Mouse (Mus musculus) frontal cortex, postnatal 14 days (tissue): Measurements from ENCODE around the gene 4921511M17Rik.
"Not testable (repeated sequence)": the region's sequence is repeated elsewhere in the genome, so short reads cannot be mapped to it uniquely, and the experiment has no call there.

ENCODE experiments used
- DNase-seq, 2 experiments: peaks; one replicate each; pipeline ENCODE4 v3.0.0; 2022; ENCODE audit warnings: low spot score in 2 of 2

4921511M17Rik gene

GRCm38 (mm10) chrX:154033727-154034126 is at the start of gene 4921511M17Rik:
Gene 4921511M17Rik, minus strand, starts transcription at chrX:154033827.
- not testable (repeated sequence) for DNase-seq

DNA sequence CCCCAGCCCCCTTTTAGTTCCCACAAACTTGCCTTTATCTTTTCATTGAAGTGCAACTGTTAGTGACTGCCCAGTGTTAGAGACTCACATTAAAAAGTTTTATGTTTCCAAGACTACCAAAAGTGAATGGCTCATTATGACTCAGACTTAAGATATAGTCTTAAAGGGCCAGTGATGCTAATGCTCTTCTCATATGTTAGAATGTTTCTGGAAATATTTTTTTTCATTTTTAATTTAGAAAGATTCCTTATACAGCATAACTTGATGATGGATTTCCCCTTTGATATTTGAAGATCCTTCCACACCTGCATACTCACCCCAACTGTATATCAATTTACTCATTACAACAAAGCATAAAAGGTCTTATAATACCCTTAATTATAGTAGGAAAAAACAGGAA is 21.3 kb upstream of the 4921511M17Rik start, which contains the start of gene Gm10057:
TSS of gene Gm10057 (minus strand) at position 101 of the 400 bp plus-strand sequence.
- not testable (repeated sequence) for DNase-seq

DNA sequence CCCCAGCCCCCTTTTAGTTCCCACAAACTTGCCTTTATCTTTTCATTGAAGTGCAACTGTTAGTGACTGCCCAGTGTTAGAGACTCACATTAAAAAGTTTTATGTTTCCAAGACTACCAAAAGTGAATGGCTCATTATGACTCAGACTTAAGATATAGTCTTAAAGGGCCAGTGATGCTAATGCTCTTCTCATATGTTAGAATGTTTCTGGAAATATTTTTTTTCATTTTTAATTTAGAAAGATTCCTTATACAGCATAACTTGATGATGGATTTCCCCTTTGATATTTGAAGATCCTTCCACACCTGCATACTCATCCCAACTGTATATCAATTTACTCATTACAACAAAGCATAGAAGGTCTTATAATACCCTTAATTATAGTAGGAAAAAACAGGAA is 21.1 kb downstream of the 4921511M17Rik start, which contains the start of gene Samt1:
TSS of gene Samt1 (minus strand) at position 101 of the 400 bp plus-strand sequence.
- DNase-seq = not testable (repeated sequence)

DNA sequence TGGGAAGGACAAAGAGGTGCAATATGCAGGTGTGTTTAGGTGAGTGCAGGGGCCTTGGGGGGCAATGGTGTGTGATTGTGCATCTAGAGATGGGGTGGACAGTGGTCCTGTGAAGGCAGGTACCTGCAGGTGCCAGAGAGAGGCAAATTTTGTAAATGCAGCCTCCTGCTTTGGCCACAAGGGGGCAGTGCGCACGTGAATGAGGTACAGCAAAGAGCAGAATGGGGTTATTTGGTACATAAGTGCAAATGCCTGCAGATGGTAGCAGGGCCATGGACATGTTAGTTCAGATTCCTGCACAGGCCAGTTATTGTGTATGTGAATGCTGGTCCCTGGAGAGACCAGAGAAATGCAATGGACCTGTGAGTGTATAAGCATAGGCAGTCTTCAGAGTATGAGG is 56.7 kb downstream of the 4921511M17Rik start:
- DNase-seq = not testable (repeated sequence)

GRCm38 (mm10) chrX:153976467-153976866 is 57.2 kb downstream of the 4921511M17Rik start:
- DNase-seq = not testable (repeated sequence)

DNA sequence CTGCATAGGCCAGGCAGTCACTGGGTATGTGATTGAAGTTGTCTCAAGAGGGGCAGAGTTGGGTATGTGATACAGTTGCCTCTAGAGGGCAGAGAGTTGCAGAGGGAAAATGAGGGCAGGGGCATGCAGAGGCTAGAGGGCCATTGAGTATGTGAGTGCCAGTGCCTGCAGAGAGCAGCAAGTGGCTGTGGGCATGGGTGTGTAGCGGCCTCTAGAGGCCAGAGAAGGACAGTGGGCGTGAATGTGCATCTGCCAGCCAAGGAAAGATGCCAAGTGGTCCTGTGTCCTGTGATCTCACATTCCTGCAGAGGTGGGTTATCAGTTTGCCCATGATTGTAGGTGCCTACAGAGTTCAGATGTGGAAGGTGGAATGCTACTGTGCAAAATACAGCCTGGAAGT is 59.2 kb downstream of the 4921511M17Rik start:
- no peak for DNase-seq
